Mouse (Mus musculus): ENCODE data around the gene Gm36210. TPM values are rescaled to one million over a fixed set of nuclear protein-coding genes. Genes with fewer than 3 reads are reported as not detected.

The Gm36210 gene
- polyA plus RNA-seq, 1 experiment: 0.08 TPM

- DNase-seq (ENCODE audit: low read depth in 1 of 2, low spot score in 2 of 2): no peak
- peaks cover 27% of the 10 kb centered on the region for H3K36me3 ChIP-seq (ENCODE audit: control insufficient read depth, insufficient read depth, low read length)
- no peak overlapping the region for H3K4me3 ChIP-seq (ENCODE audit: extremely low read depth, insufficient read depth, insufficient read length)
- TF ChIP-seq POLR2A (IDR thresholded peaks at IDR 0.05; ENCODE audit: low read depth, low read length) (no peak), CTCF (IDR thresholded peaks at IDR 0.05; ENCODE audit: extremely low read depth, insufficient read depth, insufficient read length, insufficient replicate concordance) (no peak)
- no peak overlapping the region for H3K27ac ChIP-seq (ENCODE audit: insufficient read depth, low read length)
- peaks cover 18% of the 10 kb centered on the region for H3K4me1 ChIP-seq (ENCODE audit: control insufficient read depth, insufficient read depth, insufficient read length)
- peaks cover 11% of the 10 kb centered on the region for H3K27me3 ChIP-seq (ENCODE audit: control insufficient read depth, insufficient read depth, low read length)
- 98% methylated on average over 21 of the region's 21 CpGs for WGBS
These were observed 13.7 kb upstream of the Gm36210 start for GRCm38 (mm10) chr7:4919971-4920370.

- H3K4me1 ChIP-seq (ENCODE audit: control insufficient read depth, insufficient read depth, insufficient read length): peaks cover 20% of the 10 kb centered on the region
- H3K27me3 ChIP-seq (ENCODE audit: control insufficient read depth, insufficient read depth, low read length): peaks cover 9% of the 10 kb centered on the region
- DNase-seq (ENCODE audit: low read depth in 1 of 2, low spot score in 2 of 2): no peak
- TF ChIP-seq CTCF (IDR thresholded peaks at IDR 0.05; ENCODE audit: extremely low read depth, insufficient read depth, insufficient read length, insufficient replicate concordance) (no peak), POLR2A (IDR thresholded peaks at IDR 0.05; ENCODE audit: low read depth, low read length) (no peak)
- no peak overlapping the region for H3K27ac ChIP-seq (ENCODE audit: insufficient read depth, low read length)
- H3K36me3 ChIP-seq (ENCODE audit: control insufficient read depth, insufficient read depth, low read length): peaks cover 27% of the 10 kb centered on the region
- no peak overlapping the region for H3K4me3 ChIP-seq (ENCODE audit: extremely low read depth, insufficient read depth, insufficient read length)
- WGBS: 97% methylated on average over 21 of the region's 21 CpGs
These were observed 12.8 kb upstream of the Gm36210 start for GRCm38 (mm10) chr7:4919096-4919495.

DNA sequence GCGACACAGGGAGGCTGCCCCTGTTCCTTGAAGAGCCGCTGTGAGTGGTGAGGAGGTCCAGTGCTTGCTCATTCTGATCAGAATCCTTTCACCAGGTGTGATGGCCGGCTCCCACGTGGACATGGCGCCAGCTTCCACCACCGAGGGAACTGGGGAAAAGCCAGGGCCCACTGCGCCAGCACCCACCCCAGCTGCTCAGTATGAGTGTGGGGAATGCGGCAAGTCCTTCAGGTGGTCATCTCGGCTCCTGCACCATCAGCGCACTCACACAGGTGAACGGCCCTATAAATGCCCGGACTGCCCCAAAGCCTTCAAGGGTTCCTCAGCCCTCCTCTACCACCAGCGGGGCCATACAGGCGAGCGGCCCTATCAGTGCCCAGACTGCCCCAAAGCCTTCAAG is 12.4 kb upstream of the Gm36210 start:
- Histone ChIP-seq H3K27me3 (ENCODE audit: control insufficient read depth, insufficient read depth, low read length) (peaks cover 6% of the 10 kb centered on the region), H3K36me3 (ENCODE audit: control insufficient read depth, insufficient read depth, low read length) (peaks cover 27% of the 10 kb centered on the region), H3K4me3 (ENCODE audit: extremely low read depth, insufficient read depth, insufficient read length) (no peak overlapping the region), H3K27ac (ENCODE audit: insufficient read depth, low read length) (no peak overlapping the region), H3K4me1 (ENCODE audit: control insufficient read depth, insufficient read depth, insufficient read length) (peaks cover 16% of the 10 kb centered on the region; the same call in 1 of the 2 replicates)
- TF ChIP-seq CTCF (IDR thresholded peaks at IDR 0.05; ENCODE audit: extremely low read depth, insufficient read depth, insufficient read length, insufficient replicate concordance): no peak
- 96% methylated on average over 15 of the region's 15 CpGs for WGBS
- no peak for DNase-seq (ENCODE audit: low read depth in 1 of 2, low spot score in 2 of 2)

- 94% methylated on average over 2 of the region's 2 CpGs for WGBS
- TF ChIP-seq POLR2A (IDR thresholded peaks at IDR 0.05; ENCODE audit: low read depth, low read length): no peak
- no peak for TF ChIP-seq CTCF (IDR thresholded peaks at IDR 0.05; ENCODE audit: extremely low read depth, insufficient read depth, insufficient read length, insufficient replicate concordance)
- H3K27ac ChIP-seq (ENCODE audit: insufficient read depth, low read length): no peak overlapping the region
- no peaks in the 10 kb centered on the region for H3K27me3 ChIP-seq (ENCODE audit: control insufficient read depth, insufficient read depth, low read length)
- H3K4me3 ChIP-seq (ENCODE audit: extremely low read depth, insufficient read depth, insufficient read length): no peak overlapping the region
- peaks cover 6% of the 10 kb centered on the region; the same call in 1 of the 2 replicates for H3K4me1 ChIP-seq (ENCODE audit: control insufficient read depth, insufficient read depth, insufficient read length)
- no peak for DNase-seq (ENCODE audit: low read depth in 1 of 2, low spot score in 2 of 2)
- peaks cover 27% of the 10 kb centered on the region for H3K36me3 ChIP-seq (ENCODE audit: control insufficient read depth, insufficient read depth, low read length)
These were observed 11.2 kb upstream of the Gm36210 start for GRCm38 (mm10) chr7:4917494-4917893.

DNA sequence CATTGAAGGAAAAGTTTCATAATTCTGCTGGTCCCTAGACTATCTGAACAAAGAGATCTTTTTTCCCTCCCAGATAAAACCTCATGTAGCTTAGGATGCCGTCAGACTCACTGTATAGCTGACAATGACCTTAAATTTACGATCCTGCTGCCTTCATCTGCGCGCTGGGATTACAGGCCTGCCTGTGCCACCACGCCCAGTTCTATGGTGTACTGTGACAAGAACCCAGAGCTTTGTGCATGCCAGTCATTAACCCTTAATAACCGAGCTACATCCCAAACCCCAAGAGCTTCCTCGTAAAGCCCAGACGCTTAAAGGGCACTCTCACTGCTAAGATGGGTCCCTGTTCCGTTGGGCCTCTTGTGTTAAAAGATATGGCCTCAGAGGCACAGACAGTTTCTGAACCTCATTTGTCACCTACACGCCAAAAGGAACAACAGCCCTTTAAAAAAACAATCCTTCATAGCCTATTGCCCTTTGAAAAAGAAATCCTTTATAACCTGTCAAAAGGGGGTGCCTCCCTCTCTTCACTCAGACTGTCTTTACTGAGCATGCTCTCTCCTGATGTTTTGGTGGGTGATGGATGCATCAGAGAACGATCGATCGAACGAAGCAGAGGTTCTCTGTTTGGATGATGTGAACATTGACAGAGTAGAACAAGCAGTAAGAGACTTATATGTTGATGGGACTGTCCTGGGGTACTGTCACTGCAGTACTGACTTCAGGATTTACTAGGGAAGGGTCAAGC is 9.5 kb upstream of the Gm36210 start:
- Histone ChIP-seq H3K4me3 (ENCODE audit: extremely low read depth, insufficient read depth, insufficient read length) (peak overlapping the region; percentile 91), H3K27ac (ENCODE audit: insufficient read depth, low read length) (no peak overlapping the region; the same call in 1 of the 2 replicates), H3K36me3 (ENCODE audit: control insufficient read depth, insufficient read depth, low read length) (peaks cover 26% of the 10 kb centered on the region), H3K27me3 (ENCODE audit: control insufficient read depth, insufficient read depth, low read length) (no peaks in the 10 kb centered on the region), H3K4me1 (ENCODE audit: control insufficient read depth, insufficient read depth, insufficient read length) (peaks cover 6% of the 10 kb centered on the region; the same call in 1 of the 2 replicates)
- no peak for DNase-seq (ENCODE audit: low read depth in 1 of 2, low spot score in 2 of 2)
- TF ChIP-seq CTCF (IDR thresholded peaks at IDR 0.05; ENCODE audit: extremely low read depth, insufficient read depth, insufficient read length, insufficient replicate concordance) (no peak), POLR2A (IDR thresholded peaks at IDR 0.05; ENCODE audit: low read depth, low read length) (no peak)
- 17% methylated on average over 14 of the region's 14 CpGs for WGBS

DNA sequence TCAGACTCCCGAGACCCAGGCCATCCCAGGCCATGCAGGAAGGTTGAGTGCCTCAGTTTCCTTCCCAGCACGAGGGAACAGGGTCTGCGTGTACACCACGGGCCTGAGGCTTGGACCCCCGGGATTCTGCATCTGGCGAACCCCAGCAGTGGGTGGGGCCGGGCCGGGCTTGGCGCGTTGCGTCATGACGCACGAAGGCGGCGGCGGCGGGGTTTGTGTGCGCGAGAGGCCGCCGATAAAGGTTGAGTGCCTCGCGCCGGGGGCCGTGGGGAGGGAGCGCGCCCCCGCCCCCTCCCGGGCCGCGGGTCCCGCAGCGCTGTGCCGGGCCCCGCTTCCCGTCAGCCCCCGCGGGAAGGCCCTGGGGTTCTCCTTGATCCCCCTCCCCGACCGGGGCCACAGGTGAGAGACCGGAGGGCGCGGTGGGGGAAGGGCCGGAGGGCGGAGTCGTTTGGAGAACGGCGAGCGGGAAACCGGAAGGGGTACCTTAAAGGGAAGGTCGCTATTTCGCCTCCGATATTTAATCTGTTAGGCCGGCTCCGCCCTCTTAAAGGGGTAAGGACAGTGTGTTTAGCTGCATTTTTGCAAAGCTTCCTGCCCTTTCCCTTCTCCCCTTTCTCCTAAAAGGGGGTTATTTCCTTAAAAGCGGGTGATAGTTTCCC is 8.8 kb upstream of the Gm36210 start, which contains the start of gene Zfp628:
Gene Zfp628 (plus strand): TSS at position 211 of the 659 bp plus-strand sequence.
- Histone ChIP-seq H3K4me3 (ENCODE audit: extremely low read depth, insufficient read depth, insufficient read length) (peak within 1 kb of the TSS; percentile 91), H3K36me3 (ENCODE audit: control insufficient read depth, insufficient read depth, low read length) (peaks cover 20% of the 10 kb centered on the region), H3K4me1 (ENCODE audit: control insufficient read depth, insufficient read depth, insufficient read length) (peaks cover 6% of the 10 kb centered on the region; the same call in 1 of the 2 replicates), H3K27ac (ENCODE audit: insufficient read depth, low read length) (peak within 1 kb of the TSS; percentile 82), H3K27me3 (ENCODE audit: control insufficient read depth, insufficient read depth, low read length) (no peaks in the 10 kb centered on the region)
- TF ChIP-seq CTCF (IDR thresholded peaks at IDR 0.05; ENCODE audit: extremely low read depth, insufficient read depth, insufficient read length, insufficient replicate concordance) (no peak), POLR2A (IDR thresholded peaks at IDR 0.05; ENCODE audit: low read depth, low read length) (peak; percentile 67)
- 1% methylated on average over 56 of the region's 56 CpGs for WGBS
- peak; percentile 87 to 89 for DNase-seq (ENCODE audit: low read depth in 1 of 2, low spot score in 2 of 2)
